Mouse (Mus musculus): ENCODE results near the gene Sebox. TPM values are rescaled to one million over a fixed set of nuclear protein-coding genes. Genes with fewer than 3 reads are reported as not detected.
"Not testable (repeated sequence)": the region's sequence is repeated elsewhere in the genome, so short reads cannot be mapped to it uniquely, and the experiment has no call there.

The Sebox gene
- polyA plus RNA-seq, 1 experiment: not detected

GRCm38 (mm10) chr11:78521880-78522279, 18.6 kb downstream of the Sebox start:
- Histone ChIP-seq H3K4me3 (replicated peaks; ENCODE audit: control insufficient read depth, low read depth, low read length) (no peak overlapping the region), H3K27ac (ENCODE audit: control insufficient read depth, insufficient read depth, low read depth, low read length, poor library complexity) (no peak overlapping the region), H3K4me1 (ENCODE audit: control insufficient read depth, insufficient read depth, low read length) (no peaks in the 10 kb centered on the region)
- TF ChIP-seq CTCF (IDR thresholded peaks at IDR 0.05; ENCODE audit: control insufficient read depth, insufficient read depth, low read length) (no peak), POLR2A (IDR thresholded peaks at IDR 0.05; ENCODE audit: borderline replicate concordance, control insufficient read depth, low read depth, low read length) (no peak)
- 83% methylated on average over 3 of the region's 3 CpGs for WGBS

DNA sequence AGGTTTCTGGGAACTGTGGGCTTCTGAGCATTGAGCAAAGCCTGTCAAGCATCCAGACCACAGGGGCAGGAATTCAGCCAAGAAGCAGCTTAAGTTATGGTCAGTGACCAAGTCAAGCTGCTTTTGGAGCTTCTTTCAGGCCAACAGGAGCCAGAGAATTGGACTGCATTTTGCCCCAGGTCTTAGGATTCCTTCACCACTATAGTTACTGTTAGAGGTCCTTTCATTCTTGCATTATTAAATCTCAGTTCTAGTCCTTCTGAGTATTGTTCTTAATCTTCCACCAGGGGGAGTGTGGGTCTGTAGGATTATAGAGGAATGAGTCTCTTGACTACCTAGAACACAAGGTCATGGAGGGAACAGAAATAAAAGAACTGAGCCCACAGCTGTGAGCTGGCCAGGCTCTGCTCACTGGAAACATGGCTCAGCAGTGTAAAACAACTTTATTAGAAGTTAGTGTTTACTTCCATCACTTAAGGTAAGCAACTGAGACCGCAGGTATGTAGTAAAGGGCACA, 19.3 kb downstream of the Sebox start:
- 91% methylated on average over 1 of the region's 1 CpGs for WGBS
- Histone ChIP-seq H3K4me3 (replicated peaks; ENCODE audit: control insufficient read depth, low read depth, low read length) (no peak overlapping the region), H3K4me1 (ENCODE audit: control insufficient read depth, insufficient read depth, low read length) (no peaks in the 10 kb centered on the region), H3K27ac (ENCODE audit: control insufficient read depth, insufficient read depth, low read depth, low read length, poor library complexity) (no peak overlapping the region)
- TF ChIP-seq CTCF (IDR thresholded peaks at IDR 0.05; ENCODE audit: control insufficient read depth, insufficient read depth, low read length): no peak
- no peak for TF ChIP-seq POLR2A (IDR thresholded peaks at IDR 0.05; ENCODE audit: borderline replicate concordance, control insufficient read depth, low read depth, low read length)

- WGBS: 88% methylated on average over 9 of the region's 9 CpGs
- no peak for TF ChIP-seq POLR2A (IDR thresholded peaks at IDR 0.05; ENCODE audit: borderline replicate concordance, control insufficient read depth, low read depth, low read length)
- no peak for TF ChIP-seq CTCF (IDR thresholded peaks at IDR 0.05; ENCODE audit: control insufficient read depth, insufficient read depth, low read length)
Measured at GRCm38 (mm10) chr11:78523241-78523955, 20.2 kb downstream of the Sebox start.

GRCm38 (mm10) chr11:78524838-78525237, 21.6 kb downstream of the Sebox start:
- Histone ChIP-seq H3K4me3 (replicated peaks; ENCODE audit: control insufficient read depth, low read depth, low read length) (no peak overlapping the region), H3K4me1 (ENCODE audit: control insufficient read depth, insufficient read depth, low read length) (no peaks in the 10 kb centered on the region), H3K27ac (ENCODE audit: control insufficient read depth, insufficient read depth, low read depth, low read length, poor library complexity) (no peak overlapping the region)
- WGBS: 49% methylated on average over 2 of the region's 2 CpGs
- TF ChIP-seq POLR2A (IDR thresholded peaks at IDR 0.05; ENCODE audit: borderline replicate concordance, control insufficient read depth, low read depth, low read length) (no peak), CTCF (IDR thresholded peaks at IDR 0.05; ENCODE audit: control insufficient read depth, insufficient read depth, low read length) (no peak)

More at GRCm38 (mm10) chr11:78523241-78523955, 20.2 kb downstream of the Sebox start:
- no peak overlapping the region for H3K27ac ChIP-seq (ENCODE audit: control insufficient read depth, insufficient read depth, low read depth, low read length, poor library complexity)
- H3K4me3 ChIP-seq (replicated peaks; ENCODE audit: control insufficient read depth, low read depth, low read length): no peak overlapping the region
- H3K4me1 ChIP-seq (ENCODE audit: control insufficient read depth, insufficient read depth, low read length): no peaks in the 10 kb centered on the region

- no peak overlapping the region for H3K4me3 ChIP-seq (replicated peaks; ENCODE audit: control insufficient read depth, low read depth, low read length)
- no peaks in the 10 kb centered on the region for H3K4me1 ChIP-seq (ENCODE audit: control insufficient read depth, insufficient read depth, low read length)
- no peak overlapping the region for H3K27ac ChIP-seq (ENCODE audit: control insufficient read depth, insufficient read depth, low read depth, low read length, poor library complexity)
- 87% methylated on average over 9 of the region's 9 CpGs for WGBS
- TF ChIP-seq CTCF (IDR thresholded peaks at IDR 0.05; ENCODE audit: control insufficient read depth, insufficient read depth, low read length) (no peak), POLR2A (IDR thresholded peaks at IDR 0.05; ENCODE audit: borderline replicate concordance, control insufficient read depth, low read depth, low read length) (no peak)
Measured at GRCm38 (mm10) chr11:78528714-78529113, 25.5 kb downstream of the Sebox start.

DNA sequence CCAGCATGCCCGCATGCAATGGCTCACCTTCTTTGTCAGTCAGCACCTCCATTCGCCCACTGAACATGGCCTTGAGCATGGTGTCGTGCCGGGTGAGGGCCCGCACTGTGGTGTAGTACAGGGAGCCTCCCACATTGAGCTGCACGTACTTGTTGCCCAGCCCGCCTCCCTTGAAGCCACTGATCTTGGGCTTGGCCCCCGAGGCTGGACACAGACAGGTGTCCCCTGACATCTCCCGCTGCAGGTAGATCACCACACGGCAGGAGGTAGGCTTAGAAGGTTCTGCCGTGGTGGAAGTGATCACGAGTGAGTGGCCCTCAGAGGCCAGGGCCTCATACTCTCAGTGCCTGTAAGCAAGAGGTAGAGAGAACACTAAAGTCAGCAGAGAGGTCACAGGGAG, 26.8 kb downstream of the Sebox start:
- H3K27ac ChIP-seq (ENCODE audit: control insufficient read depth, insufficient read depth, low read depth, low read length, poor library complexity): no peak overlapping the region
- TF ChIP-seq POLR2A (IDR thresholded peaks at IDR 0.05; ENCODE audit: borderline replicate concordance, control insufficient read depth, low read depth, low read length): no peak
- no peak for TF ChIP-seq CTCF (IDR thresholded peaks at IDR 0.05; ENCODE audit: control insufficient read depth, insufficient read depth, low read length)
- 82% methylated on average over 12 of the region's 12 CpGs for whole genome bisulfite sequencing
- no peak overlapping the region for H3K4me3 ChIP-seq (replicated peaks; ENCODE audit: control insufficient read depth, low read depth, low read length)
- H3K4me1 ChIP-seq (ENCODE audit: control insufficient read depth, insufficient read depth, low read length): no peaks in the 10 kb centered on the region; the same call in 1 of the 2 replicates

DNA sequence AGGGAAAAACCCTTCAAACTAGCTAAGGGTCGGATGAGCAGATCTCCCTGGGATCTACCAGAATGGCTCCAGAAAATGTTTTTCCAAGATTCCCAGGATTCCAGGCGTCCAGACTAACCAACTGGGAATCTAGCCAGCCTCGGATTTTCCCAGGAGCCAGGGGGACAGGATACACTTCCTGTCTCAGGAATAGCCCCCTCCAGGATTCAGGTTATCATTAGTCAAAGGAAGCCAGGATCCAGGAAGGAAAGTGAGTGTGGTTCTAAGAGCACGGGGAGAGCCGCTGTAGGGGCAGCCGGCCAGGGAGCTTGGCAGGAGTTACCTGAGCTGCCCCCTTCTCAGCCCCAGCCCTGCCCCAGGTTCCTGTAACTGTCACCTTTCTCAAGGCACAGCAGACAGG, 27.8 kb downstream of the Sebox start:
- no peak for TF ChIP-seq POLR2A (IDR thresholded peaks at IDR 0.05; ENCODE audit: borderline replicate concordance, control insufficient read depth, low read depth, low read length)
- WGBS: 78% methylated on average over 6 of the region's 6 CpGs
- Histone ChIP-seq H3K4me1 (ENCODE audit: control insufficient read depth, insufficient read depth, low read length) (no peaks in the 10 kb centered on the region; the same call in 1 of the 2 replicates), H3K4me3 (replicated peaks; ENCODE audit: control insufficient read depth, low read depth, low read length) (no peak overlapping the region), H3K27ac (ENCODE audit: control insufficient read depth, insufficient read depth, low read depth, low read length, poor library complexity) (no peak overlapping the region)

DNA sequence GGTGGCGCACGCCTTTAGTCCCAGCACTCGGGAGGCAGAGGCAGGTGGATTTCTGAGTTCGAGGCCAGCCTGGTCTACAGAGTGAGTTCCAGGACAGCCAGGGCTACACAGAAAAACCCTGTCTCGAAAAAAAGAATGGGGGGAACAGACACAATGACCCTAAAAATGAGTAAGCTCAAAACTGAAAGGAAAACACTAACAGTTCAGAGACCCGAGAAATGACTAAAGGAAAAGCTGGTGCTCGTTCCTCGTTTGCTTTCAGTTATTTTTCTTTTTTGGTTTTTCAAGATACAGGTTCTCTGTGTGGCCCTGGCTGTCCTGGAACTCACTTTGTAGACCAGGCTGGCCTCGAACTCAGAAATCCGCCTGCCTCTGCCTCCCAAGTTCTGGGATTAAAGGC, 28.3 kb downstream of the Sebox start:
- WGBS: 74% methylated on average over 10 of the region's 10 CpGs
- H3K4me1 ChIP-seq (ENCODE audit: control insufficient read depth, insufficient read depth, low read length); H3K4me3 ChIP-seq (replicated peaks; ENCODE audit: control insufficient read depth, low read depth, low read length); H3K27ac ChIP-seq (ENCODE audit: control insufficient read depth, insufficient read depth, low read depth, low read length, poor library complexity): not testable (repeated sequence)

DNA sequence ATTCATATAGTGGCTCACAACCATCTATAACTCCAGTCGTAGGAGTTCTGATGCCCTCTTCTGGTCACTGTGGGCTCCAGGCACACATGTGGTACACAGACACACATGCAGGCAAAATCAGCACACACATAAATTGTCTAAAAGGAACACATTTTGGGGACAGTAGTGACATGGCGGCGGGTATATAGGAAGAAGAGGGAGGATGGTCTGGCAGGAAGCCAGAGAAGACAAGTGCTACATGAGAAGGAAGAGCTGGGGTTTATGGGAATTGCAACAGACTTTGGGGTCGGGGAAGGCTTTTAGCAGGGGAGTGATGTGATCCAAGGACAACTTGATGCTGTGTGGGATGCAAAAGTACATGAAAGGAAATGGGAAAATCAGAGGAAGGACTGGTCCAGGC, 31.3 kb downstream of the Sebox start:
- no peak for TF ChIP-seq POLR2A (IDR thresholded peaks at IDR 0.05; ENCODE audit: borderline replicate concordance, control insufficient read depth, low read depth, low read length)
- no peak for TF ChIP-seq CTCF (IDR thresholded peaks at IDR 0.05; ENCODE audit: control insufficient read depth, insufficient read depth, low read length)
- Histone ChIP-seq H3K27ac (ENCODE audit: control insufficient read depth, insufficient read depth, low read depth, low read length, poor library complexity) (no peak overlapping the region), H3K4me3 (replicated peaks; ENCODE audit: control insufficient read depth, low read depth, low read length) (no peak overlapping the region), H3K4me1 (ENCODE audit: control insufficient read depth, insufficient read depth, low read length) (no peaks in the 10 kb centered on the region; the same call in 1 of the 2 replicates)
- 64% methylated on average over 4 of the region's 4 CpGs for WGBS

Measured in bone marrow, adult 2 months (tissue).